25 mouse cellular contexts compared by ENCODE assay signal in genomic region chr4:107156983-107157401, GRCm38 (mm10). TPM values are rescaled to one million over a fixed set of nuclear protein-coding genes. Genes with fewer than 3 reads are reported as not detected.
DNase-seq lines count a peak whose midpoint lies in the region; ATAC-seq and TF ChIP-seq lines count a peak whose summit lies in the region.
"Had no signal": no experiment of that assay in that cellular context is flagged by ENCODE, and none has a peak within 500 bp of the region (broad histone marks: within the 10 kb centered on the region; RNA-seq: fewer than 3 reads in every experiment).

No protein-coding gene starts in this region.

- H3K36me3 ChIP-seq in kidney, postnatal 0 days (ENCODE audit: insufficient read depth, low read length), result 0 out of 2 replicates have a peak, but pooled peaks cover 3% of the 10 kb centered on the region
- H3K36me3 ChIP-seq in liver, embryonic 14.5 days (replicated peaks; ENCODE audit: control insufficient read depth, insufficient read depth, low read depth), result no peaks in the 10 kb centered on the region; the same call in 1 of the 2 replicates
- H3K36me3 ChIP-seq: intestine, embryonic 15.5 days; midbrain, embryonic 15.5 days had no signal

- TF ChIP-seq EP300 in liver, embryonic 14.5 days (IDR thresholded peaks at IDR 0.05; ENCODE audit: low read depth), result no peak

- H3K4me1 ChIP-seq in kidney, postnatal 0 days (replicated peaks; ENCODE audit: insufficient read depth, low read length), result 0 out of 2 replicates have a peak, but pooled peaks cover 5% of the 10 kb centered on the region
- H3K4me1 ChIP-seq in liver, embryonic 14.5 days (replicated peaks; ENCODE audit: control insufficient read depth in 2 of 2, insufficient read depth in 2 of 2, low read length in 1 of 2), result peaks cover 0 to 7% of the 10 kb centered on the region in 2 experiments; a peak in 2 of 4 replicates
- H3K4me1 ChIP-seq: forebrain, embryonic 10.5 days; intestine, embryonic 15.5 days; midbrain, embryonic 15.5 days had no signal

- no peak overlapping the region for H3K4me2 ChIP-seq in kidney, postnatal 0 days (ENCODE audit: low read length)
- no peak overlapping the region for H3K4me2 ChIP-seq in liver, embryonic 14.5 days (ENCODE audit: low read depth)
- H3K4me2 ChIP-seq: hindbrain, embryonic 14.5 days; intestine, embryonic 15.5 days; midbrain, embryonic 15.5 days had no signal

- intact Hi-C loops in gastrocnemius, postnatal 14 days (cut with DNase I; ENCODE audit: low total_unique reads), result loop anchor here (10.0 kb wide), 1 partner anchor 542 kb away; the partner anchor contains the start of gene Lexm

- H3K9ac ChIP-seq in kidney, postnatal 0 days (ENCODE audit: low read depth, low read length), result no peak overlapping the region
- H3K9ac ChIP-seq in liver, embryonic 14.5 days (replicated peaks), result no peak overlapping the region
- H3K9ac ChIP-seq: hindbrain, embryonic 14.5 days; intestine, embryonic 15.5 days; midbrain, embryonic 15.5 days had no signal

- peak; percentile 13 for DNase-seq in R1 (ENCODE audit: low read depth, low spot score)
- DNase-seq in kidney, adult 18-20 months, result peak; percentile 57
- DNase-seq in kidney, postnatal 0 days (ENCODE audit: low spot score), result peak; percentile 44
- DNase-seq in liver, embryonic 14.5 days (ENCODE audit: low read depth in 3 of 3, low spot score in 3 of 3), result no peak
- no peak for DNase-seq in right cerebral cortex, postnatal 4 days
- DNase-seq in ovary, adult 18-20 months (ENCODE audit: low spot score), result no peak
- DNase-seq in gastrocnemius, postnatal 14 days, result no peak
- DNase-seq: cerebellum, adult 18-20 months; cerebellum, postnatal 25 days; gastrocnemius, adult 2 months; heart, postnatal 36 days; left cerebral cortex, postnatal 4 days; lung, adult 18-20 months had no signal

- H3K4me3 ChIP-seq in kidney, postnatal 0 days (replicated peaks; ENCODE audit: low read depth, low read length), result no peak overlapping the region
- no peak overlapping the region for H3K4me3 ChIP-seq in liver, embryonic 14.5 days (ENCODE audit: insufficient read depth in 1 of 2, low read depth in 2 of 2, low read length in 2 of 2)
- H3K4me3 ChIP-seq: forebrain, embryonic 10.5 days; gastrocnemius, adult 2 months; intestine, embryonic 15.5 days; midbrain, embryonic 15.5 days had no signal

- peak overlapping the region; percentile 64 for H3K27ac ChIP-seq in kidney, postnatal 0 days
- H3K27ac ChIP-seq in liver, embryonic 14.5 days, result no peak overlapping the region
- H3K27ac ChIP-seq: forebrain, embryonic 10.5 days; gastrocnemius, adult 2 months; hindbrain, embryonic 14.5 days; intestine, embryonic 15.5 days; midbrain, embryonic 15.5 days; stomach, postnatal 0 days had no signal

- peak; percentile 30; the same call in 1 of the 2 replicates for ATAC-seq in kidney, postnatal 0 days (replicated peaks; ENCODE audit: low FRiP score, low read depth)
- peak; percentile 62 for ATAC-seq in liver, embryonic 14.5 days (ENCODE audit: insufficient read depth)
- ATAC-seq: activated CD4-positive, CD25-positive, alpha-beta regulatory T cell, adult 4 months; intestine, embryonic 15.5 days; midbrain, embryonic 15.5 days had no signal

- 34% methylated on average over 4 of the region's 4 CpGs for WGBS in kidney, postnatal 0 days
- WGBS in liver, embryonic 14.5 days (ENCODE audit: insufficient replicate concordance), result 84% methylated on average over 4 of the region's 4 CpGs

- H3K9me3 ChIP-seq in kidney, postnatal 0 days (replicated peaks; ENCODE audit: low read length), result no peaks in the 10 kb centered on the region
- no peaks in the 10 kb centered on the region for H3K9me3 ChIP-seq in liver, embryonic 14.5 days (ENCODE audit: control insufficient read depth, low read length)
- H3K9me3 ChIP-seq: forebrain, embryonic 10.5 days; intestine, embryonic 15.5 days; midbrain, embryonic 15.5 days had no signal

- H3K27me3 ChIP-seq in kidney, postnatal 0 days (ENCODE audit: insufficient read depth, low read length), result no peaks in the 10 kb centered on the region
- H3K27me3 ChIP-seq in liver, embryonic 14.5 days (ENCODE audit: control insufficient read depth, insufficient read depth, low read length), result no peaks in the 10 kb centered on the region
- H3K27me3 ChIP-seq: intestine, embryonic 15.5 days; midbrain, embryonic 15.5 days had no signal

- TF ChIP-seq CTCF in kidney, postnatal 0 days (IDR thresholded peaks at IDR 0.05; ENCODE audit: low read depth), result no peak
- TF ChIP-seq CTCF in liver, embryonic 14.5 days (IDR thresholded peaks at IDR 0.05; ENCODE audit: low read depth), result no peak

RNA-seq across cellular contexts. Expression of gene Tmem59, which starts 21.2 kb away (rescaled TPM):
- polyA plus RNA-seq in kidney, postnatal 0 days (2015; fragmentation: Nextera tagmentation; extraction: Ambion mirVana), result 708 and 709 TPM in 2 replicates
- 51.3 and 53.7 TPM in 2 replicates for polyA plus RNA-seq in liver, embryonic 14.5 days (2012; rRNA removed)
- 129 and 144 TPM in 2 replicates for polyA plus RNA-seq in liver, embryonic 14.5 days (2014; fragmentation: Nextera tagmentation; extraction: Ambion mirVana)
- total RNA-seq in gastrocnemius, postnatal 14 days (2021), result 10 to 100 TPM; 89.6 to 98.8 TPM

RNA-seq across cellular contexts. Expression of gene Tceanc2, which starts 21.9 kb away (rescaled TPM):
- 24.1 and 37.4 TPM in 2 replicates for polyA plus RNA-seq in kidney, postnatal 0 days (2015; fragmentation: Nextera tagmentation; extraction: Ambion mirVana)
- 3.3 and 5.5 TPM in 2 replicates for polyA plus RNA-seq in liver, embryonic 14.5 days (2012; rRNA removed)
- 11.3 and 24.2 TPM in 2 replicates for polyA plus RNA-seq in liver, embryonic 14.5 days (2014; fragmentation: Nextera tagmentation; extraction: Ambion mirVana)
- 10 to 100 TPM; 11.6 to 14.1 TPM for total RNA-seq in gastrocnemius, postnatal 14 days (2021)

RNA-seq across cellular contexts. Expression of gene Ldlrad1, which starts 52.0 kb away (rescaled TPM):
- polyA plus RNA-seq in kidney, postnatal 0 days (2015; fragmentation: Nextera tagmentation; extraction: Ambion mirVana), result not detected in 2 replicates
- not detected in 2 replicates for polyA plus RNA-seq in liver, embryonic 14.5 days (2012; rRNA removed)
- not detected in 2 replicates for polyA plus RNA-seq in liver, embryonic 14.5 days (2014; fragmentation: Nextera tagmentation; extraction: Ambion mirVana)
- total RNA-seq in gastrocnemius, postnatal 14 days (2021), result not detected
- total RNA-seq: adrenal gland, postnatal 4 days; gastrocnemius, adult 2 months; granulocyte monocyte progenitor cell, adult 5-6 weeks; heart, postnatal 36 days; left cerebral cortex, adult 18-20 months; left cerebral cortex, postnatal 4 days; megakaryocyte-erythroid progenitor cell, adult 5-6 weeks had no signal
- polyA plus RNA-seq: C2C12; forebrain, embryonic 10.5 days; heart, embryonic 14.5 days; hindbrain, embryonic 14.5 days; intestine, embryonic 15.5 days; midbrain, embryonic 15.5 days had no signal

Comparison
In these comparisons a context has a peak if more than half of its experiments do, and no peak if none do; other contexts are left out.
1. DNase-seq: peak in R1 (single experiment), kidney, adult 18-20 months (single experiment) and kidney, postnatal 0 days (single experiment); none in liver, embryonic 14.5 days (0 of 3), right cerebral cortex, postnatal 4 days (single experiment), ovary, adult 18-20 months (single experiment) and gastrocnemius, postnatal 14 days (single experiment).